Mouse (Mus musculus) heart, embryonic 13.5 days (tissue): ENCODE data around the gene Gm1113. TPM values are rescaled to one million over a fixed set of nuclear protein-coding genes. Genes with fewer than 3 reads are reported as not detected.
A peak's percentile ranks its signal among the peaks of the same experiment; 100 is the strongest.

Experiments
- ATAC-seq: fragments of 200-750 bp; cut with Nextera tagmentation; 2 replicates; pipeline ENCODE4 v1.8.0; 2017; ENCODE audit warnings: moderate TSS enrichment; ENCODE audit not compliant: insufficient number of reproducible peaks, low FRiP score, low TSS enrichment; ENCODE audit errors: extremely low read depth
- H3K27ac ChIP-seq: fragments of 300-500 bp; sonication (generic); replicated peaks from 2 replicates; pipeline ENCODE4 v1.5.1; 2015; ENCODE audit warnings: moderate library complexity, mild to moderate bottlenecking, inconsistent platforms
- H3K27me3 ChIP-seq: fragments of 300-500 bp; sonication (generic); replicated peaks from 2 replicates; pipeline ENCODE4 v1.6.1; 2015; ENCODE audit warnings: mild to moderate bottlenecking, inconsistent platforms
- H3K36me3 ChIP-seq: fragments of 300-500 bp; sonication (generic); 2 replicates; pipeline ENCODE4 v1.6.1; 2015; ENCODE audit warnings: mild to moderate bottlenecking, inconsistent platforms
- H3K4me1 ChIP-seq: fragments of 300-500 bp; sonication (generic); 2 replicates; pipeline ENCODE4 v1.6.1; 2015; ENCODE audit warnings: inconsistent platforms
- H3K4me2 ChIP-seq: fragments of 300-500 bp; sonication (generic); 2 replicates; pipeline ENCODE4 v1.6.1; 2015; ENCODE audit warnings: inconsistent platforms, mild to moderate bottlenecking, moderate library complexity
- H3K4me3 ChIP-seq: fragments of 300-500 bp; sonication (generic); 2 replicates; pipeline ENCODE4 v1.5.1; 2015; ENCODE audit warnings: moderate library complexity, mild to moderate bottlenecking, inconsistent platforms
- H3K9ac ChIP-seq: fragments of 300-500 bp; sonication (generic); 2 replicates; pipeline ENCODE4 v1.6.1; 2015; ENCODE audit warnings: inconsistent platforms, mild to moderate bottlenecking, moderate library complexity
- H3K9me3 ChIP-seq: fragments of 300-500 bp; sonication (generic); 2 replicates; pipeline ENCODE4 v1.6.1; 2016; ENCODE audit warnings: inconsistent platforms
- WGBS: fragments of 180-500 bp; shearing (Covaris S2); methylation state at CpG from one replicate; pipeline ENCODE4 v1.1.7; 2015; ENCODE audit warnings: mixed read lengths; 5-methylcytosine and 5-hydroxymethylcytosine counted together
- polyA plus RNA-seq: library from polyadenylated mRNA; unstranded; fragments of >200 nt; fragmentation: Nextera tagmentation; extraction: Ambion mirVana; gene quantifications from 2 replicates; pipeline ENCODE4 v1.2.1, GENCODE M21; 2015

Gene Gm1113
- polyA plus RNA-seq, 1 experiment from 2014 or later = not detected

- ATAC-seq = no peak
- Histone ChIP-seq H3K36me3 (no peaks in the 10 kb centered on the region), H3K27ac (peak overlapping the region; percentile 69), H3K4me3 (no peak overlapping the region), H3K4me2 (peak overlapping the region; percentile 8), H3K9ac (no peak overlapping the region), H3K27me3 (no peaks in the 10 kb centered on the region), H3K9me3 (no peaks in the 10 kb centered on the region), H3K4me1 (peaks cover 21% of the 10 kb centered on the region)
- WGBS = 18% methylated on average over 7 of the region's 7 CpGs
Observed at GRCm38 (mm10) chr9:35523941-35524411, 5.9 kb upstream of the Gm1113 start.

- 38% methylated on average over 5 of the region's 5 CpGs for WGBS
- Histone ChIP-seq H3K4me1 (peaks cover 21% of the 10 kb centered on the region), H3K9me3 (no peaks in the 10 kb centered on the region), H3K27me3 (no peaks in the 10 kb centered on the region), H3K4me2 (peak overlapping the region; percentile 8; the same call in 1 of the 2 replicates), H3K36me3 (no peaks in the 10 kb centered on the region), H3K27ac (peak overlapping the region; percentile 69), H3K4me3 (no peak overlapping the region), H3K9ac (no peak overlapping the region)
- peak; percentile 51; the same call in 1 of the 2 replicates for ATAC-seq
Observed at GRCm38 (mm10) chr9:35523541-35523940, 5.5 kb upstream of the Gm1113 start.

- no peaks in the 10 kb centered on the region for H3K27me3 ChIP-seq
- H3K9me3 ChIP-seq = no peaks in the 10 kb centered on the region
- H3K4me3 ChIP-seq = no peak overlapping the region
- no peak for ATAC-seq
- H3K4me2 ChIP-seq = no peak overlapping the region
- H3K27ac ChIP-seq = peak overlapping the region; percentile 67
- peaks cover 21% of the 10 kb centered on the region for H3K4me1 ChIP-seq
- 58% methylated on average over 1 of the region's 1 CpGs for WGBS
- no peak overlapping the region for H3K9ac ChIP-seq
- no peaks in the 10 kb centered on the region for H3K36me3 ChIP-seq
Observed at GRCm38 (mm10) chr9:35522821-35523515, 4.9 kb upstream of the Gm1113 start.

- H3K4me1 ChIP-seq = peaks cover 21% of the 10 kb centered on the region
- H3K9me3 ChIP-seq = no peaks in the 10 kb centered on the region
- ATAC-seq = no peak
- H3K4me2 ChIP-seq = no peak overlapping the region
- peak overlapping the region; percentile 67 for H3K27ac ChIP-seq
- no peaks in the 10 kb centered on the region for H3K36me3 ChIP-seq
- 68% methylated on average over 2 of the region's 2 CpGs for WGBS
- H3K4me3 ChIP-seq = no peak overlapping the region
- H3K9ac ChIP-seq = no peak overlapping the region
- no peaks in the 10 kb centered on the region for H3K27me3 ChIP-seq
Observed at GRCm38 (mm10) chr9:35522241-35522640, 4.2 kb upstream of the Gm1113 start.

GRCm38 (mm10) chr9:35520631-35521348, 2.7 kb upstream of the Gm1113 start:
- WGBS = 70% methylated on average over 6 of the region's 6 CpGs
- ATAC-seq = no peak
- Histone ChIP-seq H3K36me3 (no peaks in the 10 kb centered on the region), H3K4me2 (no peak overlapping the region), H3K4me3 (no peak overlapping the region), H3K4me1 (peaks cover 21% of the 10 kb centered on the region), H3K9ac (no peak overlapping the region), H3K9me3 (no peaks in the 10 kb centered on the region), H3K27me3 (no peaks in the 10 kb centered on the region), H3K27ac (no peak overlapping the region)

GRCm38 (mm10) chr9:35516711-35517110, 1.4 kb downstream of the Gm1113 start:
- ATAC-seq = no peak
- 78% methylated on average over 16 of the region's 16 CpGs for WGBS
- no peak overlapping the region for H3K4me3 ChIP-seq

GRCm38 (mm10) chr9:35516182-35516581, 1.9 kb downstream of the Gm1113 start:
- Histone ChIP-seq H3K27ac (no peak overlapping the region), H3K36me3 (no peaks in the 10 kb centered on the region), H3K4me1 (no peaks in the 10 kb centered on the region), H3K27me3 (no peaks in the 10 kb centered on the region), H3K4me3 (no peak overlapping the region), H3K9me3 (no peaks in the 10 kb centered on the region), H3K4me2 (no peak overlapping the region), H3K9ac (no peak overlapping the region)
- 71% methylated on average over 5 of the region's 5 CpGs for WGBS
- no peak for ATAC-seq

More at GRCm38 (mm10) chr9:35516711-35517110, 1.4 kb downstream of the Gm1113 start:
- H3K9me3 ChIP-seq = no peaks in the 10 kb centered on the region
- H3K27ac ChIP-seq = no peak overlapping the region
- H3K36me3 ChIP-seq = no peaks in the 10 kb centered on the region
- no peaks in the 10 kb centered on the region for H3K27me3 ChIP-seq
- H3K4me1 ChIP-seq = no peaks in the 10 kb centered on the region
- no peak overlapping the region for H3K9ac ChIP-seq
- H3K4me2 ChIP-seq = no peak overlapping the region

- ATAC-seq = no peak
- Histone ChIP-seq H3K9ac (no peak overlapping the region), H3K36me3 (no peaks in the 10 kb centered on the region), H3K4me2 (no peak overlapping the region), H3K4me1 (peaks cover 4% of the 10 kb centered on the region; the same call in 1 of the 2 replicates), H3K4me3 (no peak overlapping the region), H3K27ac (no peak overlapping the region), H3K27me3 (no peaks in the 10 kb centered on the region), H3K9me3 (no peaks in the 10 kb centered on the region)
- 67% methylated on average over 4 of the region's 4 CpGs for WGBS
Observed at GRCm38 (mm10) chr9:35513900-35514299, 4.2 kb downstream of the Gm1113 start.

- H3K27me3 ChIP-seq = no peaks in the 10 kb centered on the region
- 23% methylated on average over 8 of the region's 8 CpGs for WGBS
- peak overlapping the region; percentile 56 for H3K4me2 ChIP-seq
Observed at GRCm38 (mm10) chr9:35508234-35508633, 9.8 kb downstream of the Gm1113 start.

GRCm38 (mm10) chr9:35502361-35503000, 15.6 kb downstream of the Gm1113 start:
- Histone ChIP-seq H3K4me2 (no peak overlapping the region), H3K9me3 (no peaks in the 10 kb centered on the region)
- WGBS = 88% methylated on average over 10 of the region's 10 CpGs

More at GRCm38 (mm10) chr9:35508234-35508633, 9.8 kb downstream of the Gm1113 start:
- Histone ChIP-seq H3K4me1 (peaks cover 28% of the 10 kb centered on the region), H3K4me3 (0 out of 2 replicates have a peak overlapping the region, but pooled peaks have one; percentile 8), H3K9ac (peak overlapping the region; percentile 50), H3K27ac (peak overlapping the region; percentile 92), H3K36me3 (peaks cover 23% of the 10 kb centered on the region), H3K9me3 (no peaks in the 10 kb centered on the region)
- ATAC-seq = peak; percentile 76

GRCm38 (mm10) chr9:35499946-35500345, 18.1 kb downstream of the Gm1113 start:
- WGBS = 81% methylated on average over 6 of the region's 6 CpGs

More at GRCm38 (mm10) chr9:35502361-35503000, 15.6 kb downstream of the Gm1113 start:
- no peaks in the 10 kb centered on the region for H3K27me3 ChIP-seq
- ATAC-seq = no peak
- no peak overlapping the region for H3K9ac ChIP-seq
- peaks cover 10% of the 10 kb centered on the region for H3K4me1 ChIP-seq
- H3K27ac ChIP-seq = no peak overlapping the region
- H3K36me3 ChIP-seq = peaks cover 67% of the 10 kb centered on the region
- H3K4me3 ChIP-seq = no peak overlapping the region

More at GRCm38 (mm10) chr9:35499946-35500345, 18.1 kb downstream of the Gm1113 start:
- Histone ChIP-seq H3K27me3 (no peaks in the 10 kb centered on the region), H3K9me3 (no peaks in the 10 kb centered on the region), H3K36me3 (peaks cover 70% of the 10 kb centered on the region), H3K9ac (no peak overlapping the region), H3K4me3 (no peak overlapping the region), H3K4me1 (no peaks in the 10 kb centered on the region), H3K27ac (no peak overlapping the region), H3K4me2 (no peak overlapping the region)
- no peak for ATAC-seq
